9 mouse cellular contexts compared by ENCODE assay signal in the genomic region with DNA sequence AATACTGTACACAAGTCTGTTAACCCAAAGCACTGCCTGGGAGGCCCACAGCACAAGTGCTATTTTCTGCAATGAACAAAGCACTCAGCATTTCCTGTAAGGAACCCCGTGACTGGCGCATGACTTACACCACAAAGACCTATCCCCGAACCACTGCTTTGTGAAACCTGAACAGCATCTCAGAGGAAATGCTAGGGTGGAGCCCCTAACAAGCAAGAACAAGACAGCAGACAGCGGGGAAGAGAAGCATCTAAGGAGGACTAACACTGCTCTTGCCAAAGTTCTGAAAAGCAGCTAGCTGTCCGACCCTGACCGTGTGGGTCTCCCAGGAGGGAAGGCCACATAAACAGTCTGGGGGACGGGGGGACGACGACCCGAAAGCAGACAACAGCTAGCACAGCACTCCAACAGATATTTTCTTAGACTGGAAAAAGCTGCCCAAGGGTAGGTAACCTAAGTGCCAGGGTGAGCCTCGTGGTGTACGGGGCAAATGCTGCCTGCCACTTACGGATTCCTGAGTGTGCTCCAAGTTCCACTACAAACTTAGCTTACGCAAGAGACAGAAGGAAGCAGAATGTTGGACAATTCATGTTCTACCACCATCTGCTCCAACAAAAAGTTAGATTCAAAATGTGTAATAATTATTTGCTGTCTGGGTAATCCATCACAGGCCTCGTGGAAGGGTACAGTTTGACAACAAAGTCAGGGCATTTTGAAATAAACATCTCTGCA. TPM values are rescaled to one million over a fixed set of nuclear protein-coding genes. Genes with fewer than 3 reads are reported as not detected.
A peak's percentile ranks its signal among the peaks of the same experiment; 100 is the strongest.
DNase-seq lines count a peak whose midpoint lies in the region; ATAC-seq lines count a peak whose summit lies in the region.
"Had no signal": no experiment of that assay in that cellular context is flagged by ENCODE, and none has a peak within 500 bp of the region (broad histone marks: within the 10 kb centered on the region; RNA-seq: fewer than 3 reads in every experiment).

No protein-coding gene starts in this region.

- H3K27me3 ChIP-seq in heart, embryonic 10.5 days (ENCODE audit: insufficient read depth, poor library complexity, severe bottlenecking): no peaks in the 10 kb centered on the region
- no peaks in the 10 kb centered on the region for H3K27me3 ChIP-seq in kidney, embryonic 14.5 days (ENCODE audit: control insufficient read depth, insufficient read depth, low read length)
- H3K27me3 ChIP-seq: neural tube, embryonic 12.5 days had no signal

- WGBS in heart, embryonic 10.5 days: 70% methylated on average over 15 of the region's 15 CpGs
- 64% methylated on average over 15 of the region's 15 CpGs for WGBS in kidney, embryonic 14.5 days

- H3K36me3 ChIP-seq in heart, embryonic 10.5 days: peaks cover 12% of the 10 kb centered on the region
- H3K36me3 ChIP-seq in kidney, embryonic 14.5 days (ENCODE audit: control insufficient read depth, insufficient read depth, low read length): peaks cover 13% of the 10 kb centered on the region
- H3K36me3 ChIP-seq: neural tube, embryonic 12.5 days had no signal

- H3K4me3 ChIP-seq in heart, embryonic 10.5 days: no peak overlapping the region
- no peak overlapping the region for H3K4me3 ChIP-seq in kidney, embryonic 14.5 days (ENCODE audit: low read length)
- H3K4me3 ChIP-seq: neural tube, embryonic 12.5 days had no signal

- peak; percentile 47 for DNase-seq in adrenal gland, adult 8-10 months
- no peak for DNase-seq in adrenal gland, adult 18-20 months (ENCODE audit: low spot score in 2 of 2)
- peak; percentile 63 for DNase-seq in adrenal gland, postnatal 14 days
- peak; percentile 74 for DNase-seq in heart, embryonic 10.5 days (ENCODE audit: low spot score)
- DNase-seq in lung, postnatal 10 days: peak; percentile 76
- DNase-seq in thymus, adult 18-20 months: peak; percentile 67 to 87
- no peak for DNase-seq in ovary, adult 18-20 months (ENCODE audit: low spot score)

- no peaks in the 10 kb centered on the region for H3K9me3 ChIP-seq in heart, embryonic 10.5 days
- H3K9me3 ChIP-seq in kidney, embryonic 14.5 days (ENCODE audit: control insufficient read depth, low read length): no peaks in the 10 kb centered on the region
- H3K9me3 ChIP-seq: neural tube, embryonic 12.5 days had no signal

- H3K9ac ChIP-seq in kidney, embryonic 14.5 days (ENCODE audit: low read depth, low read length): no peak overlapping the region
- H3K9ac ChIP-seq: neural tube, embryonic 12.5 days had no signal

- H3K4me2 ChIP-seq in kidney, embryonic 14.5 days (replicated peaks; ENCODE audit: low read depth, low read length): no peak overlapping the region
- H3K4me2 ChIP-seq: neural tube, embryonic 12.5 days had no signal

- peaks cover 56% of the 10 kb centered on the region for H3K4me1 ChIP-seq in heart, embryonic 10.5 days
- peaks cover 30% of the 10 kb centered on the region; the same call in 1 of the 2 replicates for H3K4me1 ChIP-seq in kidney, embryonic 14.5 days (ENCODE audit: control insufficient read depth, insufficient read depth, low read length)
- H3K4me1 ChIP-seq: neural tube, embryonic 12.5 days had no signal

- no peak; the same call in 1 of the 2 replicates for ATAC-seq in kidney, embryonic 14.5 days (ENCODE audit: low FRiP score, low TSS enrichment)

- peak overlapping the region; percentile 84 for H3K27ac ChIP-seq in heart, embryonic 10.5 days
- H3K27ac ChIP-seq in kidney, embryonic 14.5 days (ENCODE audit: low read depth, low read length): peak overlapping the region; percentile 13; the same call in 1 of the 2 replicates
- H3K27ac ChIP-seq: neural tube, embryonic 12.5 days had no signal

RNA-seq across cellular contexts. Expression of a gene that starts 21.3 kb away (rescaled TPM):
- 100 to 1,000 TPM in 3 of 4 experiments, 10 to 100 TPM in 1; 93.7 to 115 (median 107) TPM for total RNA-seq in adrenal gland, adult 8-10 months (2022)
- total RNA-seq in adrenal gland, adult 18-20 months (2021): 100 to 1,000 TPM; 102 to 116 TPM
- 93.6 and 103 TPM in 2 replicates for total RNA-seq in adrenal gland, postnatal 14 days (2021)
- polyA plus RNA-seq in heart, embryonic 10.5 days (2016; fragmentation: Nextera tagmentation; extraction: Ambion mirVana): 42.8 and 45.0 TPM in 2 replicates
- 57.1 and 67.6 TPM in 2 replicates for polyA plus RNA-seq in kidney, embryonic 14.5 days (2014; fragmentation: Nextera tagmentation; extraction: Ambion mirVana)

RNA-seq across cellular contexts. Expression of a gene that starts 24.1 kb away (rescaled TPM):
- total RNA-seq in adrenal gland, adult 8-10 months (2022): 100 to 1,000 TPM; 269 to 378 (median 343) TPM
- 100 to 1,000 TPM; 323 to 382 TPM for total RNA-seq in adrenal gland, adult 18-20 months (2021)
- 509 and 538 TPM in 2 replicates for total RNA-seq in adrenal gland, postnatal 14 days (2021)
- polyA plus RNA-seq in heart, embryonic 10.5 days (2016; fragmentation: Nextera tagmentation; extraction: Ambion mirVana): 188 and 209 TPM in 2 replicates
- 300 and 331 TPM in 2 replicates for polyA plus RNA-seq in kidney, embryonic 14.5 days (2014; fragmentation: Nextera tagmentation; extraction: Ambion mirVana)

Comparison
In these comparisons a context has a peak if more than half of its experiments do, and no peak if none do; other contexts are left out.
1. DNase-seq: peak in adrenal gland, adult 8-10 months (single experiment), adrenal gland, postnatal 14 days (single experiment), heart, embryonic 10.5 days (single experiment), lung, postnatal 10 days (single experiment) and thymus, adult 18-20 months (2 of 2); none in adrenal gland, adult 18-20 months (0 of 2) and ovary, adult 18-20 months (single experiment).